Mouse (Mus musculus) hindlimb bud, embryonic 11.5 days (tissue): ENCODE measurements around the gene Lingo1.

Experiments used
- DNase-seq: peaks from one replicate; pipeline ENCODE4 v3.0.0-alpha.2; 2012; ENCODE audit warnings: low read depth, low spot score; ENCODE audit errors: extremely low spot score

Lingo1 gene

DNA sequence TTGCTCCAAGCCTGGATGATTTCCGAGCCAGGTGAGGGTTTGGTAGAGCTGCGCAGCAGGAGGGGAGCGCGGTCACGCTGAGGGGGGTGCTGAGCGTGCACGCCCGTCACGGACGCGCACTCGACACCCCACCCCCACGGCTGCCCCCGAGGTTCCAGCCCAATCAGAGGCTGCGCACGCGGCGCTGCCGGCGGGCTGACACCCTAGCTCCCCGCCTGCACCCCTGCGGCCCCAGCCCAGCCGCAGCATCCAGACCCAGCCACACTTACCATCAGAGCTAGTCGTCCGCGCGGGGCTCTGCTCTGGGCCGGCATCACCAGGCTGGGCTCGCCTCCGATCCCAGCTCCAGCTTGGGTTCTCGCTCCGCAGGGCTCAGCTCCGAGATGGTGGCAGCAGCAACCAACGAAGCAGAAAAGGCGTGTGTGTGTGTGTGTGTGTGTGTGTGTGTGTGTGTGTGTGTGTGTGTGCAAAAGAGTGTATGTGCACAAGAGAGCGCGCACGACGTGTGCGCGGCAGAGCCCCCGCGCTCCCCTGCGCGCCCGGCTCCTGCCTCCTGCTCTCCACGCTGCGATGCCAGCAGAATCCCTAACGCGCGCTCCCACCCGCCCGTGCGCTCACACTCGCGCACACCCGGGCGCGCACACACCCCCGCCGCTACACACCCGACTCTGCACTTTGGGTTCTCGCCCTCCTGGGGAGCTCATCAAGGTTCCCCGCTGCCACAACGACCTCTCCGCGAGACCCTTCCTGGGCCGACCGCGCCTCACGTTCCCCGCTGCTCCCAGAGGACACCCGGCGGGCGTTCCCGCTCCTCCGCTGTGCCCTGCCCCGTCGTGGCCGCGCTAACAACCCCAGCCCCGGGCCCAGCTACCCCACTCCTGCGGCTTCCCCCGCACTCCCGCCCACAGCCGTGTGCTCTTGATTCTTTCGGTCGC lies at the start of gene Lingo1:
Gene Lingo1 (minus strand): TSS at position 748 of the 935 bp plus-strand sequence.
- DNase-seq: no peak

DNA sequence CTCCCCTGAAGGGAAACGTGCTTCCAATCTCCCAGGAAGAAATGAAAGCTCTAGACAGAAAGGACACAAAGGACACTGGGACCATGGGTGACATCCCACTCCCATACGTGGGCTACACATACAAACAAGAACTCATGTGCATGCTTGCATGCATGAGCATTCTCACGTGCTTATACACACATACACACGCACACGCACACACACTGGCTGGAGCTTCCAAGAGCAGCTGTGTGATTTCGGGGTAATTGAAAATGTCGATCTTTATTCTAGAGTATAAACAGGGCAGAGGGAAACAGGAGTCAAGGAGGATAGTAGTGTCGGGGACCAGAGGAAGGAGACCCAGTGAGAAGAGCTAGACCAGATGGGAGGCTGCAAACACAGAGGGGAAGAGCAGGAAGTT lies 48.4 kb upstream of the Lingo1 start:
- DNase-seq: no peak

DNA sequence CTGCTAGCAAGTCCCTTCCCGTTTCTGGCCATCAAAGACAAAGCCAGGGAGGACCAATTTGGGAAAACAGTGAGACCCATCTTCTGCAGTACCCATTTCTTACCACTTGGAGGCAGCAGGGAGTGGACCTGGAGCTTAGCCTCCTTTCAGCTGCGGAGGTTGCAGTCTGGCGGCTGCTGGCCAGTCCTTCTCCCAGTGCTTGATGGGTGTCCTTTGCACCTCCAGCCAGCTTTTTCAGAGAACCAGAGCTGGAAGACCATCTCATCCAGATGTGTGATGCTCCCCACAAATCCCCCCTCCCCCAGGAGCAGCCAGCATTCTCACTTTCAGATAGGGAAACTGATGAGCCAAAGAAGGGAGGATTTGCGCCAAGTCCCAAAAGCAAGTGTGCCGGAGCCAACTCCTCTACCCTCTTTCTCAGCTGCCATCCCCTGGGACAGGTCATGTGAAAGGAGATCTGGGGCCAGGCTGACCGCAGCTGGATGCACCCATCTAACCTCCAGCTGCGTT lies 47.5 kb upstream of the Lingo1 start:
- DNase-seq: peak; percentile 86

DNA sequence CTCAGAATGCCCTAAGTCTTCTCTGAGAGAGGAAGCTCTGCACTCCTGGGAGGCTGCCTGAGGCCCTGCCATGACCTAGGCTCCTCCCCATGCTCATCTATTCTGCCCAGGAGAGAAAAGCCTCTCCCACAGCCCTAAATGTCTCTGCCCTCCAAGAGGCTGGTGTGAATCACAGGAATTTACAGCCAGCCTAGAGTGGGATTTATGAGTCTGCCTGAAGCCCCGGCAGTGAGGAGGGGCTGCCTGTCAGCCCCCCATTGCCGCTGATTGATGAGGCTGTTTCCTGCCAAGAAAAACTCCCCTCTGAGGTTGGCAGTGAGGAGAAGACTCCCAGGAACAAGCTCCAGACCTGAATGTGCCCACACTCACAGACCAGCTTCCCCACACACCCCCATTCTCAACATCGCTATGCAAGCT lies 46.0 kb upstream of the Lingo1 start:
- no peak for DNase-seq

DNA sequence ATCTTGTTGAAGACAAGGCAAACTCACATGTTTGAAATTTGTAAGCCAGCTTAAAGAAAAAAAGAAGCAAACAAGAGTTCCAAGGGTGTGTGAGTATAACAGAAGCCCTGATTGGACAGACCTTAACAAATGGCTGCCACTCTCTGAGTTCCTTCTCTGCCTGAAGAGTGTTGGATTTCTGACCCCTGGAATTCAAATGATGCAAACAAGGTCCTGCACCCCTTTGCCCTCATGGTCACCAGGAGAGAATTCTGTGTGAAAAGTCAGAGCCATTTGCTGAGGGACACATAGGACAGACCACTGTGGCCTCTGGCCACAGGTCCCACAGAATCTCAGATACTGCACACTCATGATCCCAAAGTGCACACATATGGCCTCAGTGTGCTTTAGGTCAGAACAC lies 45.6 kb upstream of the Lingo1 start:
- no peak for DNase-seq

DNA sequence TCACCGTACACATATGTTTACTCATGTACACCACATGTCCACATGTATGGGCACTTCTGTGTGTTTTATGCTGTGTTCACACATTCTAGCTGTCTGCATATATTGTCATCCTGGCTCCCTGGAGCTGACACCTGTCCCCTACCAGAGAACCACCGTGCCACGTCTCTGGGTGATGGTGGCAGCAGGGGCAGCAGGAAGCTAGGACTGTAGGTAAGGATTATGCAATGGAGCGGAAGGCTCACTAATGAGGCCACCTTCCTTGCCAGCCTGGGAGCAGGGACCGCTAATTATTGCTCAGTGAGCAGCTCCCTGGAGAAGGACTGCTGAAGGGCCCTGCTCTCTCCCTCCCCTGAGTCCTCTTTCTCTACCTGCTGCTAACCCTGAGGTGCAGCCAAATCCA lies 44.5 kb upstream of the Lingo1 start:
- DNase-seq: no peak

DNA sequence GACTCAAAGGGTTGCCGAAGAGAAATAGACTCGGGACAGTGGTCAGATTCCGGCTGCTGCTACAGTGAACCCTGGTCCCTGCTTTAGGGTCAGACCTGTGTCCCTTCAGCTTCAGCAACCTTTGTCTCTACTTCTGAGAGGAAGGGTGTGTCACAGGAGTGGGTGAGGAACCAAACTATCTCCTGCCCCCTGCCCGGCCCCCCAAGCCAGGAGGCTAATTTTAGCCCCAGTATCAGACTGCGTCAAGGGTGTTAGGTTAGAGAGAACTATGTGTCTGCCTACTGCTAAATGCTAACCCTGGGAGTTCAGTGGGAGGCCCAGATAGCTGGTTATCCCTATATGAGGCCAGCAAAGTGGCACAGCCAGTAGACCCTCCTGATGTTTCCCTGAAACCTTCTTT lies 38.9 kb upstream of the Lingo1 start:
- DNase-seq: no peak

DNA sequence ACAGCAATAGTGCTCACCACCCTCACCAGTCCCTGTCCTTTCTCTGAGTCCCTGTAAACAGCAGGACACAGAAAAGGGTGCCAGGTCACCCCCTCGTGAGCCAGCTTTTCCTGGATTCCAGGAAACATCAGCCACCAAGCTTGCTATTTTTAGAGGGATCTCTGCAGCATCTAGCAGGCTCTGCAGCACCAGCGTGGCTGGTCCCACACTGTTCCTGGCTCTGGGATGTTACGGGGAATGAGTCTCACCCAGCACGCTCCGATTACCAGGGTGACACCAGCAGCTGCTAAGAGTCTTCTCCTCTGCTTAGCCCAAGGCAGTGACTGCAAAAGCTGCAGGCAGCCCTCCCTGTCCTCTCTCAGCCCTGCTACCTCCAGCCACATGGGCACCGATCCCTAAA lies 36.6 kb upstream of the Lingo1 start:
- no peak for DNase-seq

DNA sequence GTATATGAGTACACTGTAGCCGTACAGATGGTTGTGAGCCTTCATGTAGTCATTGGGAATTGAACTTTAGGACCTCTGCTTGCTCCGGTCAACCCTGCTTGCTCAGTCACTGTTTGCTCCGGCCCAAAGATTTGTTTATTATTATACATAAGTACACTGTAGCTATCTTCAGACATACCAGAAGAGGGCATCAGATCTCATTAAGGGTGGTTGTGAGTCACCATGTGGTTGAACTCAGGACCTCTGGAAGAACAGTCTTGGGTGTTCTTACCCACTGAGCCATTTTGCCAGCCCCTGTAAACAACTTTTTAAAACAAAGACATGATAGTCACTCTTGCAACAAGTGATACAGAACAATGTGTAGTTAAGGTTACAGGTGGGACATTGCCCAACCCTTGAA lies 35.6 kb upstream of the Lingo1 start:
- DNase-seq: no peak

DNA sequence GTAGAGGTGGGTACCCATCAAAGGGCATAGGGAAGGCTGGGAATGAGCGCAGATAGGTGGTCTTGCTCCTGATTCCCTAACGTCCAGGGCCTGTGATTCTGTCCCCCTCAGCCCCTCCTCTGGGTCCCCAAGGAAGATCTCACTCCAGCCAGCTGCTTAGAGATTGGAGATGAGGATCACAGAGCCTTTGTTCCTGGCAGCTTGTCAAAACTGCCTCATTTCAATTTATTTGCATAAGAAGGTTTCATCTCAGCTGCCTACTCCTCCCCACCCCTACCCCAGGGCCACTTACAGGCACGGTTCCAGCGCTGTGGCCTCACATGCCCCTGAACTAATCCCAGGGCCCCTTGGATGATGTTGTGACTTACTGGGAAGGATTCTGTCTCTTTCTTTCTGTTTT lies 33.9 kb upstream of the Lingo1 start:
- DNase-seq: no peak

DNA sequence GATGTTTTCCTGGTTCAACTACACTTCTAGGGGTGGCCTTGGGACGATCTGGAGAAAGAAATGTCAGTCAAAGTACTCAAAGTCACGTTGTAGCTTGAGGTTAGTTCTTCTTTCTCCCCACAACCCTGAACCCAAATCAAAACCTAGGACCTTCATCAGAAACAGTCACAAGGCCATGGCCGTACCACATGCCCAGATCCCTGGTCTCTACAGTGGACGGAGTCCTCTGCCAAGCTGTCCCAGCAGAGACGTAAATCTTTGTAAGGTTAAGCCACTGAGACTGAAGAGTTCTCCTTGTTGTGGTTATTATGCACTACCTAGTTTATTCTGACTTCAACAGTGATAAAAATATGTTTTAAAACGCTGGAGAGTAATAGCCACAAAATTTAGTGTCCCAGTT lies 32.6 kb upstream of the Lingo1 start:
- no peak for DNase-seq

DNA sequence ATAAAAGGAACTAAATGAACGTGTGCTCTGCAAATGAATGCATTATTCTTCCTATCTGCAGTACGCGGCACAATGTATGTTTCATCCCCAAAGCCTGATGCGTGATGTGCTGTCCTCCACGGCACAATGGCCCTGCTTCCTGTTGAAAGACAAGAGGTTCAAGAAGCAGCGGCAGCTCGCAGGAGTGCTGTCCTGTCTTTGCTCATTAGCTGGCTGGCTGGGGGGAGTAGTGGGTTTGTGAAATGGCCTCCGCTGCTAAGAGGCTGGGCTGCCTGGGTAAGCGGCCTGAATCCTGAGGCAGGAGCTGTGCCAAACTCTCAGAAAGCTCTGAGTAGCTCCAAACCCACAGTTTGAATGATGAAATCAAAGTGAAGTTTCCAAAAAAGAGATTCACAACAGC lies 31.9 kb upstream of the Lingo1 start:
- no peak for DNase-seq

DNA sequence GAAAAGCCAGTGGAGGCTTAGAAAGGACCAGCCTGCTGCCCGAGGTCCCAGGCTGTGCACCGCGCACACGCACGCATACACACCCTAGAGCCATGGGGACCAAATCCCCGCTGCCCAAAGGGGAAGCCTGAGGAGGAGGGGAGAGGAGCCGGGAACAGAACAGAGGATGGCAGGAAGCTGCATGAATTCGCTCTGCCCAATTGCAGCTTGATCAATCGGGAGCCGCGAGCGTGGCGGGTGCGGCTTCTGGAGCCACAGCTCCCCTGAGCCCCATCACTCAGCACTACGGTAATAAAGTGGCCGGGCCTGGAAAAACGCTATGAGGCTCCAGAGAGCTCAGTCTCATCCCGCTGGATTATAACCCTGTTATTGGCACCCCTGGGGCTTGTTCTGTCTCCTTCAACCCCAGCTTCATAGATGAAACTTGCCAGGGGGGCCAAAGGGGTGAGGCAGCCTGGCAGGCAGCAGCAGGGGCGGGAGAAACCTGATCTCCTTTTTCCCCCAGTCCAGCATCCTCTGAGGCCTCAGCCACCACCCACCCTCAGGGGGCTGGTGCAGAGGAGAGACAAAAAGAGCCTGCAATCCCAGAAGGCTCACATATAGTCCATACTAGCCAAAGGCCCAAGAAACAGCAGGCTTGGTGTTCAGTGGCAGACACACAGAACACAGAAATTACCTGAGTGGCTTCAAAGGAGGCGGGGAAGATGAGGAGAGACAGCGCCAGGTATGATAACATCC lies 29.4 kb upstream of the Lingo1 start:
- DNase-seq: no peak

DNA sequence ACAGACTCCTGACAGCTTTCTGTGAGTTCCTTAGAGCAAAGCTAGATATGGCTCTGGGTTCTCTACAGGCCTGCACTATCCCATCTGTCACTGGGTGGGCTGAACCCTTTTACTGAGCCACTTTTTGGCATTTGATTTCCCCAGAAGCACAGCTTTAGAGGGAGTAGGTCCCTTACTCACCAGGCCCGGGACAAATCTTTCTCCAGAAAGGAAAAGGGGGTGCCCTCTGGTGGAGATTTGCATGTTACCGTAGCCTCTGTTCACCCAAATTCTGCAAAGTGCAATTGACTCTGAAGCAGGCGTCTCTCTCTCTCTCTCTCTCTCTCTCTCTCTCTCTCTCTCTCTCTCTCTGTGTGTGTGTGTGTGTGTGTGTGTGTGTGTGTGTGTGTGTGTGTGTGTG lies 28.6 kb upstream of the Lingo1 start:
- DNase-seq: no peak

DNA sequence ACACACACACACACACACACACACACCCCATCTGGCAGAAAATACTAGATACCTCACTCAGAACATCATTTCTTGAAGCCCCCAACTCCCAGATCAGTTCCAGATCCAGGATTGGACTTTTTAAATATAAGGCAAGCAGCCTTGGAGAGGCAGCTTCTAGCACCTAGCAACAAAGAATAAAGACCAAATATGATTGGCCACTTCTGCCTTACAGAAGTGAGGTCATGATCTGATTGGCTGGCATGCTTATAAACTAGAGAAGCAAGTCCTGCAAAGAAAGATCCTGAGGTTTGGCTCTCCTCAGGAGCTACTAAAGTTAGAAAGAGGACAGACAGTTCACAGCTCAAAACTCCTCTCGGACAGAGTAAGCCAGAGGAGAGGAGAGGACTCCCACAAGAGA lies 14.6 kb upstream of the Lingo1 start:
- DNase-seq: no peak

DNA sequence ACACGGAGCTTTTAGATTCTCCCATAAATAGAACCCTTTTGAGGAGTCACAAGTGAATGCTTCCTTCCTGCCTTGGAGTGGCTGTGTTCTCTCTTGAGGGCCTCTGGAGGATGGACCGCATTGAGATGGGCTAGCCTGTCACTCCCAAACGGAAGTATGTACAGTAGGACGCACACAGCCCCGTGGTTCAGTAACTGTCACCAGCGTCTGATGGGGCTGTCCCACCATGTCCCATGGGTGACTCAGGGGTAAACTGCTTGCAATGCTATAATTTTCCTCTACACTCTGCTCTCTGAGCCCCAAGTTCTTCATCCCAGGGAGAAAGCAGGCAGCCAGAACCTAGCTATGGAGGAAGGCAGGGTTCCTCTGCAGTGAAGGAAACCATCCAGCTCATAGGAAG lies 11.7 kb upstream of the Lingo1 start:
- no peak for DNase-seq

DNA sequence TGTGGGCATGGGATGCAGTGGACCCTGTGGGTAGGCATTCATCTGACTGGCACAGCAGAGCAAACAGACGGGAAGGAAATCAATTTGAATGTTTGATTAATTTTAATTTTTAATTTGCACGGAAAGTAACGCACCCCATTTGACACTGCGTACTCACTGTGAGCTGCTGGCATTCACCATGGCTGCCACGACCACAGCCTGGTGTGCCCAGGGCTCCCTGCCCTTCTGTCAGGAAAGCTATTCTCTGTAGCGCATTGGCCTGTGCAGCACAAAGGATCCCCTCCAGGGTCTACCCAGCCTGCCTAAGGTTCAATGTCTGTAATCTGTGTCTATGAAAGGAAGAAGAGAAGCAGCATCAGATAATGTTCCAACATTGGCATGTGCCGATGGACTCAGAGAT lies 6.9 kb upstream of the Lingo1 start:
- DNase-seq: no peak

DNA sequence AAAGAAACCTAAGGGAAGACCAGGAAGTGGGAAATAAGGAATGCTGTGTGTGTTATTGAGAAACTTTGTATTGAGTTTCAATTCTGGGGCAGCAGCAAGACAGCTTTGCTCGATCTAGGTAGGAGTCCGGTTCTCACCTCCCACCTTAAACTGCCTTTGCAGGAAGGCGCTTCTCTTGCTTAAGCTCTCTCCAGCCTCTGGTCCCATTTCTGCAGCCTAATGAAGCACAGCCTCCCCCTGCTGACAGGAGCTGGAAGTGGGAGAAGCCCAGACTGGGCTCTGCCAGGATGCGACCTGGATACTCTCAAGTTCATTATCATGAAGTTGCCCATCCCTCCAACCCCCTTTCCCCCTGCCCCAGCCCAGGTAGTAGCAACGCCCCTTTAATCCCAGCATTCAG lies 1.6 kb upstream of the Lingo1 start:
- DNase-seq: peak; percentile 31

DNA sequence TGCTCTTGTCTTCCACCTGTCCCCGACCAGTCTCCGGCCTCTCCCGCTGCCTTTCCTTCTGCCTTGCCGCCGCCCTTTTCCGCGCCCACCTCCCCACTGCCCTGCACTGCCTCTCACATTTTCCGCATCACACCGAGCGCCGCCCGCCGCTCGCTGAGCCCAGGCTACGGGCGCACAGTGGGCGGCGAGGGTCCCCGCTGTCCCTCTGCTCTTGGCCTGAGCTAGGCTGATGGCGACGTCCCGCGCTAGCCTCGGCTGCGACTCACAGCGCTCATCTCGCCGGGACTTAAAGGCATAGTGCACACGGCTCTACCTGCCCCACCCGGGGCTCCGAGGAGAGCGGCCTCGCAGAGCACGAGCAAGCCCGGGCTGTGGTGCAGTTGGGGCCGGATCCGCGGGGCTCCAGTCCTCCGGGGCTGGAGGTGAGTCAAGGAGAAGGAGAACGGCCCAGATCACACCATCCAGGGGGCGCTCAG lies 426 bp upstream of the Lingo1 start:
- DNase-seq: no peak

DNA sequence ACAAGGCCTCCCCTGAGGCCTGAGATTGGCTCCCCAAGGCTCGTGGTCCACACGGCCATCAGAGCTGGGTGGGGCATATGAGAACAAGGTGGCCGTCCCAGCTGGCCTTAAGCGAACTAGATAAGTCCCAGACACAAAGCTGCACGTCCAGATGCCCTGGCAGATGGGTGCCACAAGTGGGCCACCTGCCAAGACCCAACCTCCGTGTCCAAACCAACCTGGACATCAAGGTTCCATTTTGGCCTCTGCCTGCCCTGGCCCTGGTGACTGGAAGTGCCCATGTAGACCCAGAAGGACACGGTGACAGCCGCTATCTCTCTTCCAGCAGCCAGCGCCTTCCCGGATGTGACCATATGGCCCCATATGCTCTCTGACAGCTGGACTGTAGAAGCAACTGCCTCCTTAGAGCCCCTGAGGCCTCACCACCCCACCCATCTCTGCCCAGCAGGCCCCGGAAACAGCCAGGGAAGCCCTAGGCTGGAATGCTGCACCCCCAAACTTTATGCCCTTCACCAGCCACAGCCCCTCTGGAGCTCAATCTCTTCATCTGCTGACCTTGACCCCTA lies 4.5 kb downstream of the Lingo1 start:
- DNase-seq: no peak

DNA sequence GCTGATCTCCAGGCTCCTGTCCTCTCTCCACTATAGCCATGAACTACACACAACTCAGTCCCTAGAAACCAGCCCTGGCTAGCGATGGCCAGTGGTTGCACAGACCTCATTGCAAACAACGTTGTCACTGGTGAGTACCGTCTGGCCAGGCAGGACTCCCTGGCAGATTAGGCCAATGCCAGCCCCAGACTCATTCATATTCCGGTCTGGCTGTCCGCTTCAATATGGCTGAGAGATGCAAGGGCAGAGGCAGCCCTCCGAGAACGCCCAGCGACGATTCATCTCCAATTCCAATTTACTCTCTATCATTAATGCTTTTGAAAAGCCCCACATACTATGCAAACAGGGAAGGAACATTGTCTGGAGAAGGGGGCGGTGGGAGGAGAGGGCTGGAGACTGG lies 11.7 kb downstream of the Lingo1 start:
- no peak for DNase-seq
